Mouse (Mus musculus) limb, embryonic 11.5 days (tissue): Measurements from ENCODE around the gene Dip2b. TPM values are rescaled to one million over a fixed set of nuclear protein-coding genes. Genes with fewer than 3 reads are reported as not detected.
"Not testable (repeated sequence)": the region's sequence is repeated elsewhere in the genome, so short reads cannot be mapped to it uniquely, and the experiment has no call there.

Source experiments
- ATAC-seq: fragments of 200-750 bp; cut with Nextera tagmentation; 2 replicates; pipeline ENCODE4 v1.8.0; 2017; ENCODE audit warnings: low read depth; ENCODE audit not compliant: insufficient number of reproducible peaks, low FRiP score, low TSS enrichment
- DNase-seq: peaks from one replicate; pipeline ENCODE4 v3.0.0-alpha.2; 2015; ENCODE audit warnings: low spot score
- H3K27ac ChIP-seq: fragments of 300-500 bp; sonication (generic); replicated peaks from 2 replicates; pipeline ENCODE4 v1.5.1; 2014; ENCODE audit warnings: low read depth, mild to moderate bottlenecking, low read length
- H3K27me3 ChIP-seq: fragments of 300-500 bp; sonication (generic); 2 replicates; pipeline ENCODE4 v1.6.1; 2014; ENCODE audit warnings: mild to moderate bottlenecking, low read length, mixed read lengths; ENCODE audit not compliant: control insufficient read depth, insufficient read depth
- H3K36me3 ChIP-seq: fragments of 300-500 bp; sonication (generic); 2 replicates; pipeline ENCODE4 v1.6.1; 2014; ENCODE audit warnings: mild to moderate bottlenecking, low read length, moderate library complexity, mixed read lengths; ENCODE audit not compliant: control insufficient read depth, insufficient read depth
- H3K4me1 ChIP-seq: fragments of 300-500 bp; sonication (generic); 2 replicates; pipeline ENCODE4 v1.6.1; 2014; ENCODE audit warnings: low read length, mixed read lengths; ENCODE audit not compliant: control insufficient read depth, insufficient read depth
- H3K4me2 ChIP-seq: fragments of 300-500 bp; sonication (generic); 2 replicates; pipeline ENCODE4 v1.6.1; 2014; ENCODE audit warnings: low read depth, mild to moderate bottlenecking, moderate library complexity; ENCODE audit not compliant: severe bottlenecking
- H3K4me3 ChIP-seq: fragments of 300-500 bp; sonication (generic); 2 replicates; pipeline ENCODE4 v1.5.1; 2014; ENCODE audit warnings: low read depth, low read length
- H3K9ac ChIP-seq: fragments of 300-500 bp; sonication (generic); 2 replicates; pipeline ENCODE4 v1.6.1; 2014; ENCODE audit warnings: mild to moderate bottlenecking, low read length
- H3K9me3 ChIP-seq: fragments of 300-500 bp; sonication (generic); 2 replicates; pipeline ENCODE4 v1.6.1; 2016; ENCODE audit warnings: low read length; ENCODE audit not compliant: control insufficient read depth
- WGBS: fragments of 180-500 bp; shearing (Covaris S2); extraction: QIAGEN DNeasy Blood & Tissue Kit; methylation state at CpG from one replicate; pipeline ENCODE4 v1.1.7; 2014; 5-methylcytosine and 5-hydroxymethylcytosine counted together
- polyA plus RNA-seq: library from polyadenylated mRNA; unstranded; fragments of >200 nt; fragmentation: Nextera tagmentation; extraction: Ambion mirVana; gene quantifications from 2 replicates; pipeline ENCODE4 v1.2.1, GENCODE M21; 2014

The Dip2b gene
- polyA plus RNA-seq, 1 experiment from 2014 or later: 18.5 TPM

- peaks cover 24% of the 10 kb centered on the region for H3K36me3 ChIP-seq
- no peak overlapping the region for H3K27ac ChIP-seq
- H3K27me3 ChIP-seq: no peaks in the 10 kb centered on the region
- H3K4me3 ChIP-seq: no peak overlapping the region
- H3K4me2 ChIP-seq: no peak overlapping the region
- no peak overlapping the region for H3K9ac ChIP-seq
- WGBS: 91% methylated on average over 6 of the region's 6 CpGs
- ATAC-seq (no peak), DNase-seq (no peak)
- H3K9me3 ChIP-seq: no peaks in the 10 kb centered on the region
- no peaks in the 10 kb centered on the region for H3K4me1 ChIP-seq
Measured at GRCm38 (mm10) chr15:100256386-100256785, 217.9 kb downstream of the Dip2b start.

DNA sequence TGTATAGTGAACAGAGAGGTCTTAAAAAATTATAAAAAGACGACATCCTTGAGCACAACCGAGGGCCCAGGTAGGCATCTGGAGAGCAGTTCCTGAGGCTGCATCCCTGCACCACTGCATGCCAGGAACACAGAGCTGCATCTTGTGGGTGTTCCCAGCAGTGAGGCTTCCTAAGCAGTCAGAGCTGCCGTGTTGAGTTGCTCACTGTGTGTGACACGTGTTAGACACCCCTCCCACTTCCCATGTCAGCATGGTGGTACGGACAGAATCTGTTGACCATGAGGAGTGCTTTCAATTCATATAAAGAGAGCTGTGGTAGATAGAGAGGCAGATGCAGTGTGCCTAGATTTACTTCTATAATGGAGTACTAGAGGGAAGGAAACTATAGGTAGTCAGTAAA is 218.8 kb downstream of the Dip2b start:
- DNase-seq (no peak), ATAC-seq (no peak)
- Histone ChIP-seq H3K27ac (no peak overlapping the region), H3K9me3 (no peaks in the 10 kb centered on the region), H3K27me3 (no peaks in the 10 kb centered on the region), H3K9ac (no peak overlapping the region), H3K4me1 (no peaks in the 10 kb centered on the region), H3K4me3 (no peak overlapping the region), H3K4me2 (no peak overlapping the region), H3K36me3 (peaks cover 19% of the 10 kb centered on the region)
- 88% methylated on average over 5 of the region's 5 CpGs for WGBS

DNA sequence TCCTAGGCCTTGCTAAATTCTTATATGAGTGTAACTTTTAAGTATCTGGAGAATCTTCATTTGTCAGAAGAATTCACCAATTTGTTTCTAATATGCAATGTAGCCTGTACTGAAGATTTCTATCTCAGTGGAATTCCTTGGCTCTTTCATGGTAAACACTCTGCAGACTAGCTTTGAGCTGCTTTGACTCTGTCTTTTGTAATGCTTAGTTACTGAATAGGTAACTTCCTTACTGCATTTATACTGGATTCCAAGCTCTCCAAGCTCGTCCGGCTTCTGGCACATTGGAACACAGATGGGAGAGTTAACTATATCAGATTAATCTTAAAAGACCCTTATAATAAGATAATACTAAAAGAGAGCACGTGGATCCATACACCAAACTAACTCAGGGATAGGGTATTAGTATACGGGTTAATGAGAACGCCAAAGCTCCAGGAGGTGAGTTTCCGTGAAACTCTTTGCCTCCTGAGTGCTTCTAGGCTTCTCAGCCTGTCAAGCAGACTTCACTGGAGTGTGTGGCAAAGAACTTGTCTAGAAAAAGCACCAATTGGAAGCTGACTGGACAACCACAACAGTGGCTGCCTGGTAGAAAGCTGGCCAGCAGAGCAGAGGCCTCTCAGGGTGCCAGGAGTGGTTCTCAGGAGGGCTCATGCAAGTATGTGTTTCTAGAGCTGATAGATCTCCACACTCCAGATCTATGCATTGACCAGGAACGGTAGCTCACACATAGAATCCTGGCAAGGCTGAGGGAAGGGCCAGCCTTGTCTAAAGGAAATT is 220.4 kb downstream of the Dip2b start:
- H3K4me2 ChIP-seq: no peak overlapping the region
- H3K27ac ChIP-seq: no peak overlapping the region
- no peaks in the 10 kb centered on the region for H3K27me3 ChIP-seq
- DNase-seq (no peak), ATAC-seq (no peak)
- H3K9me3 ChIP-seq: no peaks in the 10 kb centered on the region
- no peaks in the 10 kb centered on the region for H3K4me1 ChIP-seq
- H3K36me3 ChIP-seq: peaks cover 17% of the 10 kb centered on the region
- H3K4me3 ChIP-seq: no peak overlapping the region
- no peak overlapping the region for H3K9ac ChIP-seq
- WGBS: 93% methylated on average over 7 of the region's 7 CpGs

DNA sequence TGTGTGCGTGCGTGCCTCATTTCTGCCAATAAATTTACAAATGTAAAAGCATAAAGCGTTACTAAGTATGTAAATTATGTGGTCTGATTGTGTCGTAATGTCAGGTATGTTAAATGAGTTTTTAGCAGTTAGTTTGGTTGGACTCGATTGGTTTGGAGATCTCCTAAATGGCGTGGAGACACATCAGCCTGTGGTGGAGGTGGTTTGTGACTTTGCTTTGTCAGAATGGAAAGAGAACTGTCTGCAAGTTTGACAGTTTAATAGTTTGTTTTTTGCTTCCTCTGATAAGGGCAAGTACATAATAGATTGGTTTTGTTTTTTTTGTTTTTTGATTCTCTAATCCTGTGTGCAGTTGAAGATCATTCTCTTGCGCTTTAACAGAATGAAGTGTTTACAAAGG is 221.9 kb downstream of the Dip2b start:
- H3K27ac ChIP-seq, H3K4me2 ChIP-seq, H3K9me3 ChIP-seq, H3K9ac ChIP-seq, DNase-seq, H3K4me1 ChIP-seq, H3K27me3 ChIP-seq, H3K4me3 ChIP-seq, ATAC-seq: not testable (repeated sequence)
- WGBS: 92% methylated on average over 6 of the region's 7 CpGs
- H3K36me3 ChIP-seq: peaks cover 10% of the 10 kb centered on the region

DNA sequence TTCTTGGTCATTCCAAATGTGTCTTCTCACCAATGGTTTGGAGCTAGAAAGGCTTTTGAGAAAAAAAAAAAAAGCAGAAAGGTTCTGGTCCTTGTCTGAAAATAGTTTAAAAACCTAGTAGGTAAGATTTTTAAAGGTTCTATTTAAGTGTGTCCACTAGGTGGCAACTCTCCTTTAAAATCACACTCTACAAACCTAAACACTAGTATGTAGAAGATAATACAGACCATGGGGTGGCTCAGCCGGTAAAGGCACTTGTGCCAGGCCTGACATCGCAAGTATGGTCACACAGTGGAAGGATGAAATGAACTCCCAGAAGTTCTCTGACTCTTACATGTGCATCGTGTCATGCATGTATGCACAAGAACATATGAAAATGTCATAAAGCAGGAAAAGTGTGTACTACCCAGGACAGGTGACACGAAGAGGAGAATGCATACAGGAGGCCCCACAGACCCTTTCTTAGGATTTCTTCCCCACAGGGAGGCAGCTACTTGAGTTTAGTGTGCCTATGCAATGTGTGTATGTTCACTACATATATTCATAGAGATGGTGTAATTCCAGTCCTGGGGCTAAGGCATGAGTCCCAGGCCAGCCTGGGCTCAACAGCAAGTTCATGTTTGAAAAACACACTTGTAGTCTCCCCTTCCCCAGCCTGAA is 224.9 kb downstream of the Dip2b start:
- 33% methylated on average over 4 of the region's 4 CpGs for WGBS
- no peak for ATAC-seq

GRCm38 (mm10) chr15:100265586-100266325 is 227.3 kb downstream of the Dip2b start:
- no peak overlapping the region for H3K4me2 ChIP-seq
- H3K27ac ChIP-seq: no peak overlapping the region
- H3K4me3 ChIP-seq: no peak overlapping the region
- ATAC-seq (no peak), DNase-seq (no peak)
- 87% methylated on average over 4 of the region's 5 CpGs for WGBS
- no peak overlapping the region for H3K9ac ChIP-seq
- H3K27me3 ChIP-seq: no peaks in the 10 kb centered on the region
- no peaks in the 10 kb centered on the region for H3K4me1 ChIP-seq
- no peaks in the 10 kb centered on the region for H3K36me3 ChIP-seq
- no peaks in the 10 kb centered on the region for H3K9me3 ChIP-seq

More for the DNA sequence above, 224.9 kb downstream of the Dip2b start:
- no peaks in the 10 kb centered on the region for H3K9me3 ChIP-seq
- no peak overlapping the region for H3K9ac ChIP-seq
- 0 out of 2 replicates have a peak, but pooled peaks cover 5% of the 10 kb centered on the region for H3K36me3 ChIP-seq
- no peak overlapping the region for H3K27ac ChIP-seq
- no peaks in the 10 kb centered on the region for H3K4me1 ChIP-seq
- H3K4me2 ChIP-seq: no peak overlapping the region
- H3K27me3 ChIP-seq: no peaks in the 10 kb centered on the region
- no peak overlapping the region for H3K4me3 ChIP-seq
- DNase-seq: peak; percentile 21

DNA sequence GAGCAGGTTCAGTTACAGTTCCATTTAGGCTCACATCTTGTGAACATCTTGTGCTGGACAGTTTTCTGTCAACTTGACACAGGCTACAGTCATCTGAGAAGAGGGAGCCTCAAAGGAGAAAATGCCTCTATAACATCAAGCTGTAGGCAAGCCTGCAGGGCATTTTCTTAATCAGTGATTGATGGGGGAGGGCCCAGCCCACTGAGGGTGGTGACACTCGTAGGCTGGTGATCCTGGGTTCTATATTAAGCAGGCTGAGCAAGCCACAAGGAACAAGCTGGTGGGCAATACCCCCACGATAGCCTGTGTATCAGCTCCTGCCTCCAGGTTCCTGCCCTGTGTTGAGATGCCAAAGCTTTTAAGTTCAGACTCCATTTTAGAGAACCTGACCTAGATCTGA is 230.5 kb downstream of the Dip2b start:
- H3K4me2 ChIP-seq: no peak overlapping the region
- no peak overlapping the region for H3K9ac ChIP-seq
- DNase-seq: no peak
- H3K4me3 ChIP-seq: no peak overlapping the region
- H3K9me3 ChIP-seq: no peaks in the 10 kb centered on the region
- no peaks in the 10 kb centered on the region for H3K4me1 ChIP-seq
- H3K36me3 ChIP-seq: no peaks in the 10 kb centered on the region
- 70% methylated on average over 2 of the region's 2 CpGs for WGBS
- no peak overlapping the region for H3K27ac ChIP-seq
- H3K27me3 ChIP-seq: no peaks in the 10 kb centered on the region
- no peak for ATAC-seq
